Mouse (Mus musculus) midbrain, embryonic 11.5 days (tissue): ENCODE data around the gene Otop2. TPM values are rescaled to one million over a fixed set of nuclear protein-coding genes. Genes with fewer than 3 reads are reported as not detected.

Experiments used
- ATAC-seq: fragments of 200-750 bp; cut with Nextera tagmentation; 2 replicates; pipeline ENCODE4 v1.8.0; 2017; ENCODE audit warnings: moderate TSS enrichment, moderate library complexity; ENCODE audit not compliant: low FRiP score
- DNase-seq: peaks from one replicate; pipeline ENCODE4 v3.0.0; 2015; ENCODE audit warnings: low spot score; ENCODE audit errors: missing footprints
- H3K27ac ChIP-seq: fragments of 300-500 bp; sonication (generic); 2 replicates; pipeline ENCODE4 v1.5.1; 2014; ENCODE audit warnings: low read depth, low read length
- H3K27me3 ChIP-seq: fragments of 300-500 bp; sonication (generic); 2 replicates; pipeline ENCODE4 v1.6.1; 2014; ENCODE audit warnings: mild to moderate bottlenecking, low read length, moderate library complexity, mixed read lengths; ENCODE audit not compliant: control insufficient read depth, insufficient read depth
- H3K36me3 ChIP-seq: fragments of 300-500 bp; sonication (generic); 2 replicates; pipeline ENCODE4 v1.6.1; 2014; ENCODE audit warnings: mild to moderate bottlenecking, low read length, moderate library complexity, mixed read lengths; ENCODE audit not compliant: control insufficient read depth, insufficient read depth
- H3K4me1 ChIP-seq: fragments of 300-500 bp; sonication (generic); 2 replicates; pipeline ENCODE4 v1.6.1; 2014; ENCODE audit warnings: low read length; ENCODE audit not compliant: control insufficient read depth, insufficient read depth
- H3K4me2 ChIP-seq: fragments of 300-500 bp; sonication (generic); 2 replicates; pipeline ENCODE4 v1.6.1; 2014; ENCODE audit warnings: mild to moderate bottlenecking, moderate library complexity
- H3K4me3 ChIP-seq: fragments of 300-500 bp; sonication (generic); 2 replicates; pipeline ENCODE4 v1.5.1; 2014; ENCODE audit warnings: low read depth, low read length
- H3K9ac ChIP-seq: fragments of 300-500 bp; sonication (generic); 2 replicates; pipeline ENCODE4 v1.6.1; 2014; ENCODE audit warnings: low read length
- H3K9me3 ChIP-seq: fragments of 300-500 bp; sonication (generic); 2 replicates; pipeline ENCODE4 v1.6.1; 2016; ENCODE audit warnings: low read length; ENCODE audit not compliant: control insufficient read depth
- WGBS: fragments of 180-500 bp; shearing (Covaris S2); extraction: QIAGEN DNeasy Blood & Tissue Kit; methylation state at CpG from one replicate; pipeline ENCODE4 v1.1.7; 2014; 5-methylcytosine and 5-hydroxymethylcytosine counted together
- polyA plus RNA-seq: library from polyadenylated mRNA; unstranded; fragments of >200 nt; fragmentation: Nextera tagmentation; extraction: Ambion mirVana; gene quantifications from 2 replicates; pipeline ENCODE4 v1.2.1, GENCODE M21; 2014

Otop2 gene
- polyA plus RNA-seq, 1 experiment from 2014 or later: not detected

DNA sequence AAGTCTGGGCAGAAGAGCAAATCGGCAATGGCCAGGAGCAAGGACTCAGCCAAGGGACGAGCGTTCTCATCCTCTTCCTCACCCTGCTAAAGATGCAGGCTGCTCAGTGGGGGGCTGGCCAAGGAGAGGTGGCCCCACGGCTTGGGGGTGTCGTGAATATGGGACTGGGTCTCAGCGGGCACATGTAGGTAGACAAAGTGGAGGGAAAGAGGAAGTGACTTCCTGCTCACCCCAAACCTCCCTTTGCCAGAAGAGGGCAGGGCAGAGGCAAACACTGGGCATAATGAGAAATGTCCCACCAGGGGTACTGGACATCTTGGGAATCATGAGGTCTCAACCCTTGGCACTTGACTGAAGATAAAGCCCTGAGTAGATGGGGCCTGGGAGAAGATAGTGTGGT, 52.8 kb downstream of the Otop2 start:
- Histone ChIP-seq H3K9ac (no peak overlapping the region), H3K4me3 (no peak overlapping the region), H3K27ac (no peak overlapping the region), H3K36me3 (no peaks in the 10 kb centered on the region), H3K27me3 (no peaks in the 10 kb centered on the region), H3K9me3 (no peaks in the 10 kb centered on the region), H3K4me1 (peaks cover 2% of the 10 kb centered on the region; the same call in 1 of the 2 replicates), H3K4me2 (no peak overlapping the region)
- DNase-seq (no peak), ATAC-seq (no peak)
- WGBS: 69% methylated on average over 6 of the region's 6 CpGs

DNA sequence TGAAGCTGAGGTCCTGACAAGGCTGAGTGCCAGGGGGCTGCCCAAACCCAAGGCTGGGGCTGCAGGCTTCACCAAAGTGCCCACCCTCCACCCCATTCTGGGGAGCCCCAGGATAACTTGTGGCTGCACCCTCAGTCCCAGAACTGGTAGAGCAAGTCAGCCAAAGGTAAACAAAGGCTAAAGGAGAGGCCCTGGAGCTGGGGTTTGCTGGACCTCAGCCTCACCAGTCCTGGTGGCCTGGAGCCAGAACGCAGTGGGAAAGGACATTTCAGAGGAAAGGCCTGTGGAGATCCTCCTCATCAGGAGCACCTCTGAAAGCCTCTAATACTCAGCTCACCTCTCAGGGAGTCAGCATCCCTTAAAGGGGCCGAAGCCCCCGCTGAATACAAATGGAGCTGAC, 57.2 kb downstream of the Otop2 start:
- no peak for DNase-seq
- WGBS: 87% methylated on average over 3 of the region's 3 CpGs
- no peak overlapping the region for H3K4me2 ChIP-seq
- peaks cover 12% of the 10 kb centered on the region for H3K4me1 ChIP-seq
- H3K27me3 ChIP-seq: no peaks in the 10 kb centered on the region; the same call in 1 of the 2 replicates
- H3K36me3 ChIP-seq: no peaks in the 10 kb centered on the region
- H3K9ac ChIP-seq: no peak overlapping the region
- H3K27ac ChIP-seq: no peak overlapping the region
- ATAC-seq: no peak
- H3K9me3 ChIP-seq: no peaks in the 10 kb centered on the region
- H3K4me3 ChIP-seq: no peak overlapping the region

DNA sequence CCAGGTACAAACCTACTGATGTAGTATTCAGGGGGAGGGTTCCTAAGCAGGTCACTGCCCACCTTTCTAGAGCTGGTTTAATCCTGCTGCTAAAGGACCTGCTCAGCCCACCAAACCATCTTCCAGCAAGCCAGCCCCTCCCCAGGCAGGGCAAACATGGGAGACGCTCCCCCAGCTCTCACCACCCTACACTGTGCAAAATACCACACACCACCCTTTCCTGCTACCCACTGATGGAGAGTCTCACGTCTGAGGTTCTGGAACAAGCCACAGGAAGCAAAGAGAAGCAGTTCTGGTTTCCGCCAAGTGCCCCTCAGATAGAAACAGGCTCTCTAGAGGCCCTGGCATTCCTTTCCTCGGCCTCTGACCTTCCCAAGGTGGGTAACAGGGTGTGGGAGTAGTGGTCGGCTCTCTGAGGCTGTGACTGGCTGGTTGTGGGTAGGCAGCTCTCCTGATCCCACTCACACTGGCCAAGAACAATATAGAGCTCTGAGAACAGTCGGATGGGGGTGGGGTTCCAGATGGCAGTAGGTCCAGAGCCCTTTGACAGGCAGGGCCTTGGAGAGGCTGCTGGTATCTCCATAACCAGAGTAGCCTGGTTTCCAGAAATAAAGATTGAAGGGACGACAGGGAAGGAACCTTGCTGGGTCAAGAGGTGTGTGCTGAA, 59.2 kb downstream of the Otop2 start:
- H3K27ac ChIP-seq: no peak overlapping the region
- ATAC-seq: peak; percentile 43
- no peaks in the 10 kb centered on the region; the same call in 1 of the 2 replicates for H3K27me3 ChIP-seq

DNA sequence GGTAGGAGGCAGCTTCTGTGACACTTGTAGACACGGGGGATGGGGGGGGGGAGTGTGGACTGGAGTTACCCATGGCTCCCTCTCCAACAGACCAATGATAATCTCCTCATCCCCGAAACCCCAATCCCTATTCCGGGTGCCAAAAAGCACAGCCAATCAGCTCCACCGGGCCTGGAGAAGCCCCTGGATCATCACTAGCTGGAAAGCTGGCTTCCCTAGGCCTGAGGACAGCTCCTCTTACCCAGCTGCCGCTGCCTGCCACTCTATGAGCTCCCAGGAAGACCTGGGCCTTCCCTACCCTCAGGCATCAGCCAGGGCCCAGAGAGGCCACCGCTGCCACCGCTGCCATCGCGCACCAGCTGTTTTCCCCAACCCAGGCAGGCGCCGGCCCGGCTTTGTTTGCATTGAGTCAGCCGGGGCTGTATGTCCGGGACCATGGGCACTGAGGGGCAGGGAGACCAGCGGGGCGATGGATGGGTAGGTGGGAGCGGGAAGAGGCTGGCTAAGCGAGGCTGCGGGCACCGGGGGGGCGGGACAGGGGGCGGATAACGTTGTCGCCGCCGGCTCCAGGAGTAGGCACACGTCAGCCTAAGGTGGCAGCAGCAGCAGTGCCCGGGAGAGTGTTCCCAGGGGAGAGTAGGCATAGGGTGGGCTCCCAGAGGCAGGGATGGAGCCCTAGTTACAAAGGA, 59.9 kb downstream of the Otop2 start:
- Histone ChIP-seq H3K27me3 (no peaks in the 10 kb centered on the region; the same call in 1 of the 2 replicates), H3K36me3 (no peaks in the 10 kb centered on the region), H3K27ac (peak overlapping the region; percentile 44), H3K4me3 (peak overlapping the region; percentile 68), H3K9ac (peak overlapping the region; percentile 64), H3K4me2 (peak overlapping the region; percentile 97), H3K4me1 (peaks cover 12% of the 10 kb centered on the region), H3K9me3 (no peaks in the 10 kb centered on the region)
- DNase-seq (peak; percentile 88), ATAC-seq (peak; percentile 76)
- WGBS: 1% methylated on average over 27 of the region's 28 CpGs

More for the DNA sequence above, 59.2 kb downstream of the Otop2 start:
- H3K4me3 ChIP-seq: peak overlapping the region; percentile 68
- WGBS: 45% methylated on average over 7 of the region's 7 CpGs
- H3K9ac ChIP-seq: peak overlapping the region; percentile 64
- peaks cover 12% of the 10 kb centered on the region for H3K4me1 ChIP-seq
- H3K36me3 ChIP-seq: no peaks in the 10 kb centered on the region
- peak overlapping the region; percentile 97 for H3K4me2 ChIP-seq
- DNase-seq: no peak
- H3K9me3 ChIP-seq: no peaks in the 10 kb centered on the region

DNA sequence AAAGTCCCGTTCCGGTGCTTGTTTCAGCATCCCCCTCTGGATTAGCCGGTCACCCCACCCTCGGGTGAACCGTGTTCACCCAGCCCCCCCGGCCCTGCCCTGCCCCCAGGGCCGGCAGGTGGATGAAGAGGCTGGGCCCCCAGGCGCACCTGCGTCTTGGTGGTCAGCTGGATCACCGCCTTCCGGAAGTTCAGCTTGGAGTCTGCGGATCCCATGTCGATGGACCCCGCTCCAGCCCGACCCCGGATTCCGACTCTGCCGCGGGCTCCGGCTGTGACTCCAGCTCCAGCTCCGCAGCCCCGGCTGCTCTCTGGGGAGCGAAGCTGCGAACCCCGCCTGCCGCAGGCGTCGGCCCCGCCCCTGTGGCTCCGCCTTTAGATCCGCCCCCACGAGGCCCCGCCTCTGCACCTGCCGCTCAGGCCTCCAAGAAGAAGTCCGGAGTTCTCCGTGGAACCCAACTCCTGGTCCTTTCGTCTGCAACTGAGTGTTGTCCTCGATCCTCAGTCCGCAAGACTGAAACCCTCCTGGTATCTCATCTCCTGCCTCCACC, 60.5 kb downstream of the Otop2 start, which contains the start of gene Hid1:
Gene Hid1 (minus strand): TSS at position 362 of the 550 bp plus-strand sequence.
- ATAC-seq (peak; percentile 83), DNase-seq (peak; percentile 97)
- Histone ChIP-seq H3K4me3 (peak within 1 kb of the TSS; percentile 68), H3K27ac (peak within 1 kb of the TSS; percentile 44), H3K9ac (peak within 1 kb of the TSS; percentile 64), H3K4me1 (peaks cover 12% of the 10 kb centered on the region), H3K9me3 (no peaks in the 10 kb centered on the region), H3K27me3 (no peaks in the 10 kb centered on the region; the same call in 1 of the 2 replicates), H3K4me2 (peak within 1 kb of the TSS; percentile 97), H3K36me3 (no peaks in the 10 kb centered on the region)
- under 1% methylated on average over 38 of the region's 39 CpGs for WGBS

DNA sequence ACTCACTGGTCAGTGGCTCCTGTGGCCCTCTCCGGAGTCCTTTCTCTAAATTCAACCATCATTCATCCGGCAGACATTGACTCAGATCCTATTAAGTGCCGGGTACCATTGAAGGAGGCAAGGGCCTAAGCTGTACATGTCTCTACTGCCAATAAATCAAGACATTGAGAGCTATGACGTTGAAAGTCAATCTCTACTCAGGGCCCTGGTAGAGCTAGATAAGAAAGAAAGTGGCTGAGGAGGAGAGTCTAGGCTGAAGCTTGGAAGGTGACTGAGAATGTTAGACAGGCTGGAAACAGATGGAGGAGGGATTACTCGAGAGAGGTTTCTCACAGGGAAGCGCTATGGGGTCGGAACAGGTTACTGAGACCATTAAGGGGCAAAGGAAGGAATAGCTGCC, 63.4 kb downstream of the Otop2 start:
- no peak for DNase-seq
- Histone ChIP-seq H3K9ac (no peak overlapping the region), H3K4me3 (no peak overlapping the region), H3K4me2 (no peak overlapping the region), H3K9me3 (no peaks in the 10 kb centered on the region), H3K36me3 (no peaks in the 10 kb centered on the region), H3K27ac (no peak overlapping the region), H3K27me3 (peaks cover 3% of the 10 kb centered on the region; the same call in 1 of the 2 replicates), H3K4me1 (peaks cover 20% of the 10 kb centered on the region)
- WGBS: 60% methylated on average over 7 of the region's 7 CpGs
- no peak for ATAC-seq

DNA sequence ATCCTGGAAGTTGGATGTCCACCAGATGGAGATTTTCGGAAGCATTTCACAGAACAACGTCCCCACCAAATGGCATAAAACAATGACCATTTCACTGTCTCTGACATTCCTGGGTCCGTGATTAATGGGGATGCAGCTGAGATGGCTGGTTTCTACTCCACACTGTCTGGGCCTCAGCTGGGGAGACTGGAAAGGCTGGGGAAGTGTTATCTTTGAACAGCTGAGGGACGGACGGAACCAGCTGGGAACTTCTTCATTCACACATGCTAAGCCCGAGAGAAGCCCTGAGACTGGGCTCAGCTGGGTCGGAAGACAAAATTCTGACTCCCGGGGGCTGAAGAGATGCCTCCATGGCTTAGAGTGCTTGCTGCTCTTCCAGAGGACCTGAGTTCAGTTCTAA, 64.4 kb downstream of the Otop2 start:
- H3K27me3 ChIP-seq: peaks cover 3% of the 10 kb centered on the region; the same call in 1 of the 2 replicates
- peaks cover 17% of the 10 kb centered on the region for H3K4me1 ChIP-seq
- DNase-seq (no peak), ATAC-seq (no peak)
- no peaks in the 10 kb centered on the region for H3K36me3 ChIP-seq
- H3K9me3 ChIP-seq: no peaks in the 10 kb centered on the region
- no peak overlapping the region for H3K4me2 ChIP-seq
- no peak overlapping the region for H3K9ac ChIP-seq
- no peak overlapping the region for H3K4me3 ChIP-seq
- H3K27ac ChIP-seq: no peak overlapping the region
- WGBS: 68% methylated on average over 8 of the region's 8 CpGs

DNA sequence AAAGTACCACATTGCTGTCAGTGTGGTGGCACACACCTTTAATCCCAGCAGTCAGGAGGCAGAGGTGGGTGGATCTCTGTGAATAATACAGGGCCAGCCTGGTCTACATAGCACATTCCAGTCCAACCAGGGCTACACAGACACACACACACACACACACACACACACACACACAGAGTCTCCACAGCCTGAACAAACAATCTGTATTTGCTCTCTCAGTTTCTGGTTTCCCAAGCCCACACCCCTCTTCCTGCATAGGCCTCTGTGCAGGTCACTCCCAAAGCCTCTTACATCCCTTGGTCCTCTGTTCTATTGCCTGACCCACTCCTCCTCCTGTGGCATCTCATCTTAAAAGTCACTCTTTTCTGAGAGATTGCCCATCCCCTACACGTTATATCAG, 65.1 kb downstream of the Otop2 start:
- H3K9me3 ChIP-seq: no peaks in the 10 kb centered on the region
- H3K27ac ChIP-seq: no peak overlapping the region
- no peak overlapping the region for H3K4me2 ChIP-seq
- no peak for DNase-seq
- H3K4me3 ChIP-seq: no peak overlapping the region
- ATAC-seq: no peak
- H3K9ac ChIP-seq: no peak overlapping the region
- H3K4me1 ChIP-seq: peaks cover 11% of the 10 kb centered on the region
- peaks cover 3% of the 10 kb centered on the region; the same call in 1 of the 2 replicates for H3K27me3 ChIP-seq
- no peaks in the 10 kb centered on the region for H3K36me3 ChIP-seq
- WGBS: 69% methylated on average over 1 of the region's 1 CpGs

DNA sequence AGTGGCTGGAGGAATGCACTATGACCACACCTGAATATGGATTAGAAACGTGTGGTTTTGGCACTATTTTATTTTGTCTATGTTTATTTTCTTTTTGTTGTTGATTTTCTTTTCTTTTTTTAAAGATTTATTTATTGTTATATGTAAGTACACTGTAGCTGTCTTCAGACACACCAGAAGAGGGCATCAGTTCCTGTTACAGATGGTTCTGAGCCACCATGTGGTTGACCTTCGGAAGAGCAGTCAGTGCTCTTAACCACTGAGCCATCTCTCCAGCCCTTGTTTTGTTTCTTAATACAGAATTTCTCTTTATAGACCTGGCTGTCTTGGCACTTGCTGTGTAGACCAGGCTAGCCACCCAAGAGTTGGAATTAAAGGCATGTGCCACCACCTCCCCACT, 65.8 kb downstream of the Otop2 start:
- Histone ChIP-seq H3K9ac (no peak overlapping the region), H3K4me2 (no peak overlapping the region), H3K4me3 (no peak overlapping the region), H3K36me3 (no peaks in the 10 kb centered on the region), H3K9me3 (no peaks in the 10 kb centered on the region), H3K4me1 (peaks cover 8% of the 10 kb centered on the region), H3K27ac (no peak overlapping the region), H3K27me3 (peaks cover 3% of the 10 kb centered on the region; the same call in 1 of the 2 replicates)
- ATAC-seq (no peak), DNase-seq (no peak)
- WGBS: 49% methylated on average over 2 of the region's 2 CpGs
